Mouse (Mus musculus) layer of hippocampus, adult 8-10 months (tissue): ENCODE measurements around the gene Chpf. TPM values are rescaled to one million over a fixed set of nuclear protein-coding genes. Genes with fewer than 3 reads are reported as not detected.

Source experiments
- DNase-seq, 2 experiments: peaks; one replicate each; pipeline ENCODE4 v3.0.0; 2022; ENCODE audit warnings: low spot score in 2 of 2
- total RNA-seq, 4 experiments: library from RNA; stranded (reverse); gene quantifications; 2 replicates each; pipeline ENCODE4 v1.2.4; 2022

Gene Chpf
- total RNA-seq, 4 experiments from 2014 or later: 71.4 to 79.7 (median 77.2) TPM

DNA sequence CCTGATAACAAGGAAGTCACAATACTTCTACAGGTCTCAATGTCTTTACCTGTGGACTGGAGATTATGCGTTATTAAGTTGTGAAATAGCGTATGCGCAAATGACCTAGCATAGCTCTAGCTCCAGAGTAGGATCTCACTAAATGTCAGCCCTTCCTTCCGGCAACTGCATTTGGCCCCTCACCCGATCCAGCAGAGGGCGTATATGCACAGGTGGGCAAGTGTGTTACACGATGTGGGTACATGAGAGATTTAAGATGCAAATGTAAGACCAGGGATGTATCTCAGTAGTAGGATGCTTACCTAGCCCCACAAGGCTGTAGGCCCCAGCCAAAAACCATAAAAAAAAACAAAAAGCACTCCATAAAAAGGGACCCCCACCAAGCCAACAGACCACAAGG is 20.3 kb upstream of the Chpf start:
- no peak for DNase-seq

DNA sequence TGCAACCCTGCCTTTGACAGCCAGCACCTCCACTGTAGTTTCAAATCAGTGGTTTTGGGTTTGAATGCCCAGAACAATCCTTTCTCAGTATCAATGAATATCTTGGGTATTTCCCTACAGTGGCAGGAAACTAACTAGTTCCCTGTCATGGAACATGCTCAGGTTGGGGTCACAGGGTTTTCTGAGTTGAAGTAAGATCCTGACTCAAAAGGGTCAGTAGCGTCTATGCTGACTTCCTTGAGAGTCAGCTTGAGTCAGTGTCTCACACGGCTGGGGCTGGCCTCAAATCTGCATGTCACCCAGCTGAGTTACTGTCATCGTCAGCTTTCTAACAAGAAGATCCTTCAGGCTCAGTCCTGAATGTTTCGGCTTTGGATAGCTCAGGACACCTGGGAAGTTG is 19.8 kb upstream of the Chpf start:
- no peak for DNase-seq

DNA sequence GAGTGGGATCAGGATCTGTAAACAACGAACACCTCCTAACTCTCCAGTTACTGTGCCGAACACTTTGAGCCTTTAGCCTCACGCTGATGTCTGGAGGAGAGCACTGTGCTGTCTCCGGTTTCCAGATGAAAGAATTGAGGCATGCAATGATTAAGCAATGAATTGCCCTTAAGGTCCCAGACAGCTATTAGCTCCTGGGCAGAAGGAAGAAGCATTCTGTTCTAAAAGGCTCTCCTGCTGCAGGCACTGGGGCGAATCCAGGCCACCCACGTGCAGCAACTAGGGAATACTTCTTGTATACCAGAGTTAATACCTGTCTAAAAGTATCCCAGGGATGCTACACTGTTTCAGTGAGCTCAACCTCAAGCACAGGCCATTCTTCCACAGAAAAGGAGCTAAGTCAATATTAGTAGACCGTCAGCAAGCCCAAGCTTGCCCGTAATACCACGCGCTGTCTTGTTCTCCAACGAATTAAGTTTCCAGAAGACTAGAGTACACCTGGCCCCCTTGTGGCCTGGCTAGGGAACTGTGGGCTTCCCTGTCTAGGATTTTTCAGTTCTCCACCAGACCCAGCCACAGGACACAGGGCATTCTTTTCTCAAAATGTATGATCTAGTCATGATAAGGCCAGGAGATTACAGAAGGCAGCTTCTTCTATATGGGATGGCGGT is 15.9 kb upstream of the Chpf start:
- DNase-seq: no peak

DNA sequence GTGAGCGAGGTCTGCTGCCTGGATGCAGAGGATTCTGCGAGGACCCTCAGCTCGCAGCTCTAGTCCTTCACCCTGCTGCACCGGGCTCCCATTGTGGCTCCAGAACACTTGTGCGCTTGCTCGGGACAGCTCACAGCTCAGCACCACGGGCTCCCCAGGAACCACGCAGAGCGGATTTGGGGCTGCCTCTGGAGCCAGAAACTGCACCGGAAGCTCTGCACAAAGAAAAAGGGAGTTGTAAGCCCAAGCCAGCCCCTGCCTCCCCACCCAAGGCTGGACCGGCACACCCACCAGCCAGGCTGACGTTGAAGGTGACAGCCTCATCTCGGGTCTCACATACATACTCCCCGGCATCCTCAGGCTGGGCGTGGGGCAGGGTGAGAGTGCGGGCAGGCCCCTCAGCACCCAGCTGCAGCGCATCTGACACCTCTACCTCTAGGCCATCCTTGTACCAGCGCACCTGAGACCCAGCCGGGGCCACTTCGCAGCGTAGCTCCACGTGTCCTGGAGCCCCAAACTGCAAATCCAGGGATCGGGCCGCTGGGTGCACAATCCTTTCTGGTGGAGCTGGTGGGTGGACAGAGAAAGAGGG is 13.6 kb upstream of the Chpf start:
- no peak for DNase-seq

DNA sequence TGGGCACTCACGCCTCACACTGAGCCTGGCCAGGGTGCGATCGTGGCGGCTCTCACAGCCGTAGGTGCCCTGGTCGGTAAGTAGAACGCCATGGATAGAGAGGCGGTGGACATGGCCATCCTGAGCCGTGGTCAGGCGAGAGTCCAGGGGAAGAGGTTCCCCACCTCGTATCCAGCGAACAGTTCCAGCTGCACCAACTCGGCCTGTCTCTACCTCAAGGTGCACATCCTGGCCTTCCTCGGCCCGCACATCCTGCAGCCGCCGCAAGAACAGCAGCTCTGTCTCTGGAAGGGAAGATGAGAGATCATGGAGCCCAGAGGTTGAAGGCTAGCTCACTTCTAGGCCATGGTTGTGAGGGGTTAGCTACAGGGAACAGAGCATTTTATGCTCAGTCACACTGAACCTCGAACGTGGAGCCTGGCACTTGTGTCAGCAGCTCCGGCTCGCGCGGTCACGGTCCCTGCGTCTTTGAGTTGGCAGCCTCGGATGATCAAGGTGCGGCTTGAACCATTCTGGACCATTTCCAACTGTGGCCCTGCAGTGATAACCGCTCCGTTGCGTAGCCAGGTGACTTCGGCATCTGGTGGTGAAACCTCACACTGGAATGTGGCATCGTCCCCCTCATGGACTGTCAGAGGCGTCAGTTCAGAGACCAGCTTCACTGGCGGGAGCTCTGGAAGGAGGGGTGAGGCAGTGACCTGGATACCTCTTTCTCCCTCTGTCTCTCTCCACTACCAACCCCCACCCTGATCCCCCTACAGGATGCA is 11.9 kb upstream of the Chpf start:
- DNase-seq: no peak

DNA sequence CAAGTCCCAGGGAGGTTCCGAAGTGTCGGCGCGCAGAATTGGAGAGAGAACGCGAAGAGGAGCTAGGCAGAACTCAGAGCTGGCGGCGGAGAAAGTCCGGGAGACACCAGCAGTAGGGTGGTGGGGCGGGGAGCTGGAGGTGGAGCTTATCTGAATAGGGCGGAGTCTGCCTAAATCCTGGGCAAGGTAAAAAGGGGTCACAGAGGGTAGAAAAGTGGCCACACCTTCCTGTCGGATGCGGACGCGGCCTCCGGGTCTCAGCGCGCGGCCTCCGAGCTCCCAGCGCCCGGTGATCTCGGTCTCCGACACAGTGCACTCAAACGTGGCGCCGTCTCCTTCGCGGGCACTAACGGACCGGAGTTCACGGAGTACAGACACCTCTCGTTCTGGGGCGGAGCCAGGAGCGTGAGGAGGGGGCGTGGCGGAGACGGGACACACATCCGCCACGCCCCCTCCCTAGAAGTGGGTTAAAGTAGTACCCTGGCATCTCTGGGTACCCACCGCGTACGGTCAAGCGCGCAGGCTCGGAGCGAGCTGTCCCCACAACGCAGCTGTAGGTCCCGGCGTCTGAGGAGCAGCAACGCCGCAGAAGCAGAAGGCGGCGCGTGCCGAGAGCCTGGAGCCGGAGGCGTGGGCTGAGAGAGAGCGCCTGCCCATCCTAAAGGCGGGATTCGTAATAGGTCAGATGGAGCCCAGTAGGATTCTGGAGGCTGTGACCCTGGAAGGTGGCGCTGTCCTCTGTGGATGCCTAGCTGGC is 8.5 kb upstream of the Chpf start:
- DNase-seq: peak in 1 of 2 experiments; percentile 52

DNA sequence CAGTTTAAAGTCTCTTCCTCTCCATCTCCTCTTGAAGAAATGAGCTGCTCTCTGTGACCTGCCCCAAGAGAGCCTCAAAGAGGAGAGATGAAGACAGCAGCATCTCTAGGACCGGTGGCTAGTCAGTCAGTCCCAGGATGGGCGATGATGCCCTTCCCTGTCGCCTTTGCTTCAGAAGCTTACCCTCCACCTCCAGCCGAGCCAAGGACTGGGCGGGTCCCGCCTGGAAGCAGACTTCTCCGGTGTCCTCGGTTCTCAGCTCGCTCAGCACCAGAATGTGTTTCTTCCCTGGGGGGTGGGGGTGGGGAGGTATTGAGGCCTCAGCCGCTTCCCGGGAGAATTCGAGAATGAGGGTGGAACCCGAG is 7.9 kb upstream of the Chpf start:
- DNase-seq: no peak

DNA sequence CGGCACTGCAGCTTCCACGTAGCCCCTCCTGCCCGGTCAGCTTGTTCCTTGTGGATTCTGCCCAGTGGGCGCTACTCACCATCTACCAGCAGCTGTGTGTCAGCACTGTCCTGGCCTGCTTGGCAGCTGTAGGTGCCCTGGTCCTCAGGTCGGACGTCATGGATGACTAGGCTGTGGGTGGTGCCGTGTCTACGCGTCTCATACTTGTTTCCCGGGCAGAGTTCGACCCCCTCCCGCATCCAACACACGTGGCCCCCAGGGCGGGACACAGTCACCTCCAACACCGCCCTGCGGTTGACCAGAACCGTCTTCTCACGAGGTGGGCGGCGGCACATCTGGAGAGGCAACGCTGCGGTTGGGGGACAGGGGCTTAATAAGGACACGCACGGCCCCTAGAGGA is 7.5 kb upstream of the Chpf start:
- DNase-seq: no peak

DNA sequence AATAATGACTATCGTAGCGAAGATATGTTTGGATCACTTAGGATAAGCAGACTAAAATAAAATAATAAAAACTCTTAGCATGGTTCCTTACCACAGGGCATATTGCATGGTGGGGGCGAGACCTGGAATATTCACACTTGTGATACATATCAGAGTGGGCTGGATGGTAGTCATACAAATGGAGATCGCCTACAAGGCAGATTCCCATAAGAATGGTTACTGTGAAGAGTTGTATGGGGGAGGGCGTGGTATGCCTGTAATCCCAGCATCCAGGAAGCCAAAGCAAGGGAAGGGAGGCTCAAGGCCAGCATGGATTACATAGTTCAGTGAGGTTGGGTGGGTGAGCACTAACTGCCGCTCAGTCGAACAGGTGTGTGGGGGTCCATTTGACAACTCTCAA is 1.6 kb upstream of the Chpf start:
- no peak for DNase-seq

DNA sequence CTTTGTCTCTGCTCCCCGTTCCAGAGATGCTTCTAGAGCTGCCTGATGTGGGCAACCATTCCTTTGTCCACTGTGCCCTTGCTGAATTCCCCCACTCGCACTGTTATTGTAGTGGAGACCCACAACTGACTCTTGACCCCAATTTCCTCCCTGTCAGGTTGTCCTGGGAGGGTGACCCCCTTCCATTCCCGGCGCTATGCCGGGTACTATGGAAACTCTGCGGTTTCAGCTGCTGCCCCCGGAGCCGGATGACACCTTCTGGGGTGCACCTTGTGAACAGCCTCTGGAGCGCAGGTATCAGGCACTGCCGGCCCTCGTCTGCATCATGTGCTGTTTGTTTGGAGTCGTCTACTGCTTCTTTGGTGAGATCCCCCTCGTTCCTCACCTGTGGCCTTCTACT is 929 bp upstream of the Chpf start:
- no peak for DNase-seq

DNA sequence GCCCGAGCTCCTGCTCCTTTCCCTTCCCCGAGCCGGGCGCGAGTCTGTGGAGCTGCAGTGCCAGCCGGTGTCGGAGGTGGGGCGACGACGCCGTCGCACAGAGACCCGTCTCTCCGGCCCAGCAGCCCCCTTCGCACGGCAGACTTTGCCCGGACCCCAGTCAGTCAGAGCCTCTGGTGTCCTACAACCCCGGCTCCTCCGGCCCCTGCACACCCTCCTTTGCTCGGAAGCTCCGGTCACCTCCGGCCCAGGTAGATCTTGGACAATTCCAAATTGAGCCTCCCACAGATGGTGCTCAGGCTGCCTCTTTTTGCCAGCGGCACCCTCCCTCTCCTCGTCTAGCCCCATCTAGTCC is 505 bp upstream of the Chpf start:
- DNase-seq: no peak

DNA sequence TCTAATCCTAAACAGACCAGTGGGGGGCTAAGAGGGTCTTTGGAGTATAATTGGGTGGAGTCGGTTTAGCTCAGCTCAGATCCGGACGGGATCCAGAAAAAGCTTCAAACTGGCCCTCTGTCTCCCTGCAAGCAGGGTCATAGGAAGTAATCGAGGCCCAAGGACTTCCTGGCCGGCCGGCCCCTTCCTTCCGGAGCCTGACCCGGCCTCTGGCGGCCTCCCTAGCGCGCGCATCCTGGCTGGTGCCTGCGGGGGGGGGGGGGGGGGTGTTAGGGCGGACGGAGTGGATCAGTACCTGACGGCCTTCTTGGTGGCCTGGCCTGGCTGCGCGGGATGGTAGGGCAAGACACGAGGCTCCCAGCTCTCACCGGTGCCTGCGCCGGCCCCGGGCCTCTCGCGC is 610 bp downstream of the Chpf start:
- no peak for DNase-seq

DNA sequence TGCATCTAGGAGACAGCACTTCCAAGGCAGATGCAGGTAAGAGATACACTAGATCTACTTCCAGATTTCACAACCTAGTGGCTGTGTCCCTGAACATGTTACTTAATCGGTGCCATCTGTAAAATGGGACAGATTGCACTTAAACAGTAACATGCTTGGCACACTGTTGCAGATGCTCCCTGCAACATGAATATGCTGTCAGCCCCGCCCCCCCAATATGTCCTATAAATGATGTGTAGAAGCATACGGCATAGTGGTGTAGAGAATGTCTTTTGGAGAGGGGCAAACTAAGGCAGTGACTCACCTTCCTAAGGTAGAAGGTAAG is 1.2 kb downstream of the Chpf start:
- DNase-seq: no peak

DNA sequence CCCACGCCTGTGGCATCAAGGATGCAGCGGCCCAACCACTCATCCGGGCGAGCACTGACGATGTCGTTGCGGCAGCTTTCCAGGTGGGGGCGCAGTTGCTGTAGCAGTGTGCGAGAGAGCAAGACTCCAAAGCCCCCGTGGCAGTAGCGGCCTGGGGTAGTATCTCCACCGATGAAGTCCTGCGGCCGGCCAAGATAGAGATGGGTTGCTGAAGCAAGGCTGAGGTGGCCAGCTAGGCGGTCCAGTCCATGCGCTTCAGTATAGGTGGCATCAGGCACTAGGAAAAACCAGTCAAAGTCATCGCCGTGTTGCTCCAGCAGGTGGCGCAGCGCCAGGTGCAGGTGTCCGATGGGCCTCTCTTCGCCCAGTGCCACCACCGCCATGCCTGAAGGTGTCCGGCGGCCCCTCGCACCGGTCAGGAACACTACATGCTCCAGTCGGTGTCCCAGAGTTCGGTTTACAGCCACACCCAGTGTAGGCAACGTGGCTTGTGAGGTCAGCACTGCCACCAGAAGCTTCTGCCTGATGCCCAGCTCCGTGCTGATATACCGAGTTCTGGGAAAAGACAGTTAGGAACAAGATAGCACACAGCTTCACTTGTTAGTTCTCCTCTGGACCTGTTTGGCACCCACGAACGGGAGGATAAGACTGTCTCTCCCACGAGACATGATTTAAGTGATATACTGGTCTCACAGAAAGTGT is 1.7 kb downstream of the Chpf start:
- DNase-seq: peak; percentile 68 to 86

DNA sequence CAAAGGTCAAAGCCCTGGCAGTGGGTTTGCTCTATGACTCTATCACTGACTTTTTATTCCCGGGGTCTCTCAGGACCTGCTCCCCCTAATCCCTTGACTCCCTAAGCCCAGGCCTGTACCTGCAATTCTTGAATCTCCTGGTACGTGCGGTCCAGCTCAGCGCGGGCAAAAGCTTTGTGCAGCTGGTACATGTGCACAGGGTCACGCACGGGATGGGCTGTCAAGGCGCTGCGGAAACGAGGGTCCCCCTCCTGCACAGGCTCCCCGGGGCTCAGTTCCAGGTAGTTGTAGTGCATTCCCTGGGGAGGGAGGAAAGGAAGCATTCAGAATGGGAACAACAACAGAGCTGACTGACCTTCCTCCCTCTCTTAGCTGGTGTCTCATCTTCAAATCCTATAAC is 2.7 kb downstream of the Chpf start:
- no peak for DNase-seq

DNA sequence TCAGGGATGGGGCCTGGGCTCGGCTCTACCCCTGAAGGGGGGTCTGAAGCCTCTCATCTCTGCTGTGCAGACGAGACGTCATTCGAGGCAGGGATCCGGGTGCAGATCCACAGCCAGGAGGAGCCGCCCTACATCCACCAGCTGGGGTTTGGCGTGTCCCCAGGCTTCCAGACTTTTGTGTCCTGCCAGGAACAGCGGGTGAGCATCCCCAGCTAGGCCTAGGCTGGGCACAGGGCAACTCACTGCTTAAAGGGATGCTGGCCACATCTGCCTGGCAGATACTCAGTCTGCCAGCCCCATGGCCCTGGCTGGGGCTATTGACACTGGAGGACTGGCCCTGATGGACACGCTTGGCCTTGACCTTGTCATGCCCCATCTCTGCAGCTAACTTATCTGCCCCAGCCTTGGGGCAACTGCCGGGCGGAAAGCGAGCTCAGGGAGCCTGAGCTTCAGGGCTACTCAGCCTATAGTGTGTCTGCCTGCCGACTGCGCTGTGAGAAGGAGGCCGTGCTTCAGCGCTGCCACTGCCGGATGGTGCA is 9.8 kb downstream of the Chpf start:
- DNase-seq: no peak

DNA sequence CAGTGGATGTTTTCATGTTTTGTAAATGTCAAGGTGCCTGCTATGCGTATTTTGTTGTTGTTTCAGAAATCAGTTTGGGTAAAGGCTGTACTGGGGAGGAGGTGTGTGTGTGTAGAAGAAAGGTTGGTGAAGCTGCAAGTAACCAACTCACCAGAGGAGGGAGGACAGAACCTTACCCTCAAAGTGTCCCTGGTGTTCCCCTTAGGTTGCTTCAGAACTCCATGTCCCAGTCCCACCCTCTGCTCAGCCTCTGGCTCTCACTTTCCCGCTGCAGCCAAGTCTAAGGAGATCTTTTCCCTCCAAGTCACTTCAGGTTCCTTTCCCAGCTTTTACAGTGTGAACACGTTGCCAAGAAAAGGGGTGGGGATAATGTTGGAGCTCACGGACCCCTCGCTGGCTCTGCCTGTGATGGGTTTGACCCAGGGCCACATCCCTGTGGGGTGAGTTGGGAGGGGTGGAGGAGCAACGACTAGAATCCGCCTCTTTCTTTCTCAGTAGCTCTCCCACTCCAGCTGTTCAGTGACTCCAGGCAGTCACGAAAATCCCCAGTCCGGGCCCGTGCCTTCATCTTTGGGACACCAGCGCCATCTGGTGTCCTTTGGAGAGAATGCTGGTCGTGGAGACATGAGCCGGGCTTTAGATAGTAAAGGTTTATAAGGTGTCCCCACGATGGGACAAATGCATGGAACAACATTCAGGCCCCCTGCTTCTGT is 11.7 kb downstream of the Chpf start:
- peak; percentile 70 to 85 for DNase-seq

DNA sequence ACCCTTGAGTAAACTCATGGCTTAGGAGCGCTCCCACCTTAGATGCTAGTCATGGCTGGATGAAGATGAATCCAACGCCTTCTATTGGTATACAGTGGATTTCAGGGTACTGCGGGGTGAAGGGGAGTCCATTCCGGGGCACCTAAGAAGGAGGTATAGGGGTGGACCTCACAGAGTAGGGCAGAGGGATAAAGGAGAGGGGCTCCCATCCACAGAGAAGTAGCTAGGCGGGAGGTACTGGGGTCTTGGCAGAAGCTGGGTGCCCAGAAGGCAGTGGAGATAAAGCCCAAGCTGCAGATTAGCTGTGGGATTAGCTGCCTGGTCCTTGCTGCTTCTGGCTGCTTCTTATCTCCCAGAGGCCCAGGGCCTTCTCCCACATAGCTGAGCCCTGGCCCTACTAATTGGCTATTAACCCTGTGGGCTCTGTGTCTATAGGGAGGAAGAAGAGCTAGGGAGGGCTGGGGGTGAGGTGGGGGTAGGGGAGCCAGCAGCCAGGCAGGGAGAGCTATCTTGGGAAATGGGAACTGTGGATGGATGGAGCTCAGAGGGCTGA is 15.4 kb downstream of the Chpf start:
- no peak for DNase-seq

DNA sequence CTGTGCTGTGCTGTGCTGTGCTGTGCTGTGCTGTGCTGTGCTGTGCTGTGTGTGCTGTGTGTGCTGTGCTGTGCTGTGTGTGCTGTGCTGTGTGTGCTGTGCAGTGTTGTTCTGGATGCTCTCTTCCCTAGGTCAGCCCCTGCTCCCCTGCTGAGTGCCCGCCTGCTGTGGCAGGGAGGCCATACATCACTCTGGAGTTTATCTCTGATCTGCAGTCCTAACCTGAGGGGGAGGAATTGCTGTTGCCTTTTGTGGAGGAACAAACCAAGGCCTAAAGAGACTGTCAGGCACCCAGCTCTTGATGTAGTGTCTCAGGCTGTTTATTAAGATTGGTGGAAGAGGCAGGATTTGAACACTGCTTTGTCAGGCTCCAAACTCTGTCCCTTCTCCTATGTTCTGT is 16.5 kb downstream of the Chpf start:
- DNase-seq: no peak

DNA sequence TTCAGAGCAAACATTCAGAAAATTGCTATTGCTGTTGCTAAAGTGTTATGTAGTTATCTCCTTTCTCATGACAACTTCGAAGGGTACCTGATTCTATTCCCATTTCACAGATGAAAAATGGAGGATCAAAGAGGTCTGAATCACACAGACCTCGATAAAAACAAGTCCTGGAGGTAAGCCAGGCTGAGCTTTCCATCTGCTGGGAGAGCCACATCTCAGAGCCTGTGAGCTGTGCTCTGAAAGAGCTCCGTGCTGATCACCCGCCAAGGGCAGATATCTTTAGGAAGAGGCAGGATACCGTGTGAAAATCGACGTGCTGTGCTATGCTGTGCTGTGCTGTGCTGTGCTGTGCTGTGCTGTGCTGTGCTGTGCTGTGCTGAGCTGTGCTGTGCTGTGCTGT is 18.8 kb downstream of the Chpf start:
- no peak for DNase-seq
